Mouse (Mus musculus) hindbrain, postnatal 0 days (tissue): Measurements from ENCODE around the gene Mapk7. TPM values are rescaled to one million over a fixed set of nuclear protein-coding genes. Genes with fewer than 3 reads are reported as not detected.

Source experiments
- ATAC-seq: fragments of 200-750 bp; cut with Nextera tagmentation; 2 replicates; pipeline ENCODE4 v1.8.0; 2017; ENCODE audit warnings: mild to moderate bottlenecking, moderate TSS enrichment, moderate library complexity
- DNase-seq: peaks from one replicate; pipeline ENCODE4 v3.0.0-alpha.2; 2015; ENCODE audit warnings: low spot score
- H3K27ac ChIP-seq: fragments of 300-500 bp; sonication (generic); 2 replicates; pipeline ENCODE4 v1.5.1; 2014; ENCODE audit warnings: mild to moderate bottlenecking
- H3K27me3 ChIP-seq: fragments of 300-500 bp; sonication (generic); 2 replicates; pipeline ENCODE4 v1.6.1; 2014; ENCODE audit warnings: low read length, mixed read lengths; ENCODE audit not compliant: insufficient read depth
- H3K36me3 ChIP-seq: fragments of 300-500 bp; sonication (generic); 2 replicates; pipeline ENCODE4 v1.6.1; 2014; ENCODE audit warnings: low read length, mixed read lengths; ENCODE audit not compliant: insufficient read depth
- H3K4me1 ChIP-seq: fragments of 300-500 bp; sonication (generic); 2 replicates; pipeline ENCODE4 v1.6.1; 2014; ENCODE audit warnings: antibody characterized with exemption, low read length, mixed read lengths; ENCODE audit not compliant: insufficient read depth
- H3K4me2 ChIP-seq: fragments of 300-500 bp; sonication (generic); 2 replicates; pipeline ENCODE4 v1.6.1; 2014; ENCODE audit warnings: low read depth, mild to moderate bottlenecking, low read length, moderate library complexity, mixed read lengths
- H3K4me3 ChIP-seq: fragments of 300-500 bp; sonication (generic); 2 replicates; pipeline ENCODE4 v1.5.1; 2014; ENCODE audit warnings: low read length
- H3K9ac ChIP-seq: fragments of 300-500 bp; sonication (generic); replicated peaks from 2 replicates; pipeline ENCODE4 v1.6.1; 2014; ENCODE audit warnings: mild to moderate bottlenecking, low read length, moderate library complexity, mixed read lengths
- H3K9me3 ChIP-seq: fragments of 300-500 bp; sonication (generic); 2 replicates; pipeline ENCODE4 v1.6.1; 2016; ENCODE audit warnings: low read length, mixed read lengths
- CTCF ChIP-seq: IDR thresholded peaks from 2 replicates; pipeline ENCODE4 v1.5.1; 2016; ENCODE audit warnings: antibody characterized with exemption, control low read depth, low read depth
- WGBS: fragments of 180-500 bp; shearing (Covaris S2); extraction: QIAGEN DNeasy Blood & Tissue Kit; methylation state at CpG from one replicate; pipeline ENCODE4 v1.1.7; 2014; 5-methylcytosine and 5-hydroxymethylcytosine counted together
- polyA plus RNA-seq: library from polyadenylated mRNA; unstranded; fragments of >200 nt; fragmentation: Nextera tagmentation; extraction: Ambion mirVana; gene quantifications from 2 replicates; pipeline ENCODE4 v1.2.1, GENCODE M21; 2015
- total RNA-seq: library from RNA; depleted of rRNA; stranded (reverse); fragments of >200 nt; gene quantifications from 2 replicates; pipeline ENCODE4 v1.2.3, GENCODE M21; 2014

Mapk7 gene
- total and polyA plus RNA-seq, 2 experiments from 2014 or later = 43.1 to 58.8 TPM

DNA sequence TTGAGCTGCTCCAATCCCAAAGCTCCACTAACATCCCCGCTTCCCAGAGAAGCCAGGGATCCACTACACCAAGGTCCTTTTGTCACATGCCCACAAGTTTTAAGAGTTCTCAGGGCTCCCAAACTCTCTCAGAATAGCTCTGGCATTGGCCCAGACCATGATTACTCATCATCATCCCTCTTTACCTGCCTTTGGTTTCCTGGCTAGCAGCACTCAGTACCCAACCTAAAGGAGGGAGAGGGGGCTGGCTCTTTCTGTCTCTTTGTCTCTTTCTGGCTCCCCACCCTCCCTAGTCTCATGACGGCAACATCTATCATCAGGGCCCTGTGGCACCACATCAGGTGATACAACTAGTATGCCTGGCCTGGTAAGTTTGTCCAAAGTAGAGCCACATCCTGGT lies 38.6 kb upstream of the Mapk7 start:
- TF ChIP-seq CTCF = no peak
- H3K36me3 ChIP-seq = no peaks in the 10 kb centered on the region
- H3K9me3 ChIP-seq = no peaks in the 10 kb centered on the region
- DNase-seq (no peak), ATAC-seq (no peak)
- H3K4me3 ChIP-seq = no peak overlapping the region
- H3K27ac ChIP-seq = no peak overlapping the region
- H3K9ac ChIP-seq = no peak overlapping the region
- no peak overlapping the region for H3K4me2 ChIP-seq
- H3K4me1 ChIP-seq = no peaks in the 10 kb centered on the region; the same call in 1 of the 2 replicates
- 86% methylated on average over 2 of the region's 2 CpGs for WGBS
- no peaks in the 10 kb centered on the region for H3K27me3 ChIP-seq

GRCm38 (mm10) chr11:61529268-61529713 lies 35.1 kb upstream of the Mapk7 start:
- ATAC-seq (peak; percentile 90), DNase-seq (peak; percentile 51)
- TF ChIP-seq CTCF = no peak
- Histone ChIP-seq H3K9me3 (no peaks in the 10 kb centered on the region), H3K27ac (peak overlapping the region; percentile 69; the same call in 1 of the 2 replicates), H3K4me3 (no peak overlapping the region), H3K4me2 (no peak overlapping the region), H3K9ac (no peak overlapping the region), H3K4me1 (no peaks in the 10 kb centered on the region; the same call in 1 of the 2 replicates), H3K27me3 (no peaks in the 10 kb centered on the region), H3K36me3 (no peaks in the 10 kb centered on the region)
- WGBS = 14% methylated on average over 4 of the region's 4 CpGs

- 63% methylated on average over 1 of the region's 1 CpGs for WGBS
- DNase-seq = peak; percentile 33
Observed at GRCm38 (mm10) chr11:61526872-61527271, 32.7 kb upstream of the Mapk7 start.

DNA sequence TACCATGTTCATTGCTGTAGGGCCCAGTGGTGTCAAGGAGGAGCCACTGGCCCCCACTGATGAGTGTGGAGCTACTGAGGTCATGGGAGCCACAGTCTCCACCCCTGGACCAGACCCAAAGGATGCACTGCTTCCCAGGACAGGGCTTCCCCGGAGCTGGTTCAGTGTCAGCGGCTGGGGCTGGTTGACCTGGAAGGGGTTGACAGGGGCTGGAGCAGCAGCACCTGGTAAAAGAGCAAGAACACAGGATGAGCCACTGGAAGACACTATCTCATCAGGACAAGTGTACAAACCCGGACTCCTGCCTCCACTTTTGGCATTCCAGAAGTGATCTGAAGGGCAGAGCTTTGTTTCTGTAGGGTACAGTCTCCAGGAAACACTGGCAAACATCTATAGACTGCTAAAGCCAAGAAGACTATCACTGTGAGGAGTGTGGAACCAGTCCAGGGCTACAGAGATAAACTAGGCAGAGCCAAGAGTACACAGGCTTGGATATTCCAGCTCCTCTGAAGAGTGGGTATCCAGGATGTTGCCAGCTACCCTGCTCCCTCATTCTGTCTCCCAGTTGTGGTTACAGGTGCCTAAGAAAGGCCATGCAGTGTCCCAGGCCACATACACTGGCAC lies 25.4 kb upstream of the Mapk7 start:
- no peaks in the 10 kb centered on the region for H3K4me1 ChIP-seq
- H3K4me2 ChIP-seq = no peak overlapping the region
- no peak overlapping the region for H3K27ac ChIP-seq
- 80% methylated on average over 3 of the region's 3 CpGs for WGBS
- TF ChIP-seq CTCF = no peak
- H3K4me3 ChIP-seq = no peak overlapping the region
- no peaks in the 10 kb centered on the region for H3K27me3 ChIP-seq
- ATAC-seq = no peak
- no peak overlapping the region for H3K9ac ChIP-seq
- H3K9me3 ChIP-seq = no peaks in the 10 kb centered on the region
- no peak for DNase-seq
- H3K36me3 ChIP-seq = peaks cover 49% of the 10 kb centered on the region

More at GRCm38 (mm10) chr11:61526872-61527271, 32.7 kb upstream of the Mapk7 start:
- H3K9me3 ChIP-seq = no peaks in the 10 kb centered on the region
- H3K27ac ChIP-seq = no peak overlapping the region
- H3K27me3 ChIP-seq = no peaks in the 10 kb centered on the region
- H3K4me3 ChIP-seq = no peak overlapping the region
- H3K4me2 ChIP-seq = no peak overlapping the region
- TF ChIP-seq CTCF = no peak
- no peak for ATAC-seq
- no peaks in the 10 kb centered on the region; the same call in 1 of the 2 replicates for H3K4me1 ChIP-seq
- H3K9ac ChIP-seq = no peak overlapping the region
- peaks cover 11% of the 10 kb centered on the region; the same call in 1 of the 2 replicates for H3K36me3 ChIP-seq

DNA sequence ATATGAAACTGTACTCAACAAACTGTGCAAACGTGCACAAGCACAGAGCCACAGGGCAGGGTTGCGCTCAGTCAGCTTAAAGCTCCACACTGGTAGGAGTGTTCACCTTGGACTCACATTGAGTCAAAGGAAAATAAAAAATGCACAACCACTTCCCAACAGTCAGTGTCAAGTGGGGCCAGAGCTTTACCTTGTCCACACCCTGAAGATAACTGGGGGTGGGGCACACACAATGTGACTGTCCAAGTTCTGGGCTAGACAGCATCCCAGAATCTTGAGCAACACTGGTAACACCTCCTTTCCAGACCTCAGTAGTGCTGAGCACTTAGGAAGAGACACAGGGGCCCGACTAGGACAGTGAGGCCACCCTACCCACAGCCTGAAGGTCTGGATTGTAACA lies 24.7 kb upstream of the Mapk7 start:
- ATAC-seq (no peak), DNase-seq (no peak)
- Histone ChIP-seq H3K36me3 (peaks cover 49% of the 10 kb centered on the region), H3K4me2 (no peak overlapping the region), H3K9me3 (no peaks in the 10 kb centered on the region), H3K4me3 (no peak overlapping the region), H3K9ac (no peak overlapping the region), H3K27ac (no peak overlapping the region), H3K27me3 (no peaks in the 10 kb centered on the region), H3K4me1 (no peaks in the 10 kb centered on the region)
- no peak for TF ChIP-seq CTCF
- 91% methylated on average over 3 of the region's 3 CpGs for WGBS

DNA sequence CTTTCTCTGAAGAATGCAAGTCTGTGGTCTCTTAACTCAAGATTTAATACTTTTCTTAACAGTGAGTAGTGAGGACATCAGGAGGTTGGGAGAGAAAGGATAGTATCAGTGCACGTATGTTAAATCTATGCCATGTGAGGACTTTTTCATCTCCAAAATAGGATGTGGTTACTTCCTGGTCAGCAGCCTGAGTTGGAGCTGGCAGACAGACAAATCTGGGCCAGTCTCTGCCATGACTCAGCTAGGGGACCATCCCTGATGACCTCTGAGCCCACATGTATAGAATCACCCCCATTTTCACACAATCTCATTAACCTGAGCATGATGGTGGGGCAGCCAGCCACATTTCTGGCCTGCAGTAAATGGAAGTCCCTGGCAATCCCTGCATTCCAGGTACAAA lies 23.8 kb upstream of the Mapk7 start:
- Histone ChIP-seq H3K27me3 (no peaks in the 10 kb centered on the region), H3K4me1 (no peaks in the 10 kb centered on the region), H3K9me3 (no peaks in the 10 kb centered on the region), H3K4me2 (no peak overlapping the region), H3K4me3 (no peak overlapping the region), H3K9ac (no peak overlapping the region), H3K36me3 (peaks cover 52% of the 10 kb centered on the region), H3K27ac (no peak overlapping the region)
- ATAC-seq (no peak), DNase-seq (no peak)
- no peak for TF ChIP-seq CTCF
- WGBS = 89% methylated on average over 1 of the region's 1 CpGs

DNA sequence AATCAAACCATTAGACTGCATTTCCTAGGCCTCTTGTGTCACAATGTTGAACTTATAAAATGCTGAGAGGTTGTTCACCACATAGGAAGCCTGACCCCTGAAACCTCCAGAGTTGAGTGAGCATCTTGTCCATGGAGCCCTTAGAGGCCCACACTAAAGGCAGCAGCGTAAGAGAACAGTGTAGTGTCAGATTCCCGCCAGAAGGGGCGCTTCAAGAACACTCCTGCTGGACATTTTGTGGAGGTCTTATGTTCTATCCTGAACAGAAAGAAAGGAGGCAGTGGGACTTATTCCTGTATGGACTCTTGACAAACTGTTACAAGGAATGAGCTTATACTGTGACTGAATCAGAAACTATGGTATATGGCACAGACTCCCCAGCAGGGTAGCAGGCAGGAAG lies 20.7 kb upstream of the Mapk7 start:
- 33% methylated on average over 3 of the region's 3 CpGs for WGBS

More for the DNA sequence above, 20.7 kb upstream of the Mapk7 start:
- H3K4me1 ChIP-seq = no peaks in the 10 kb centered on the region
- no peak overlapping the region for H3K27ac ChIP-seq
- no peak overlapping the region for H3K4me3 ChIP-seq
- H3K4me2 ChIP-seq = no peak overlapping the region
- peaks cover 29% of the 10 kb centered on the region for H3K36me3 ChIP-seq
- no peaks in the 10 kb centered on the region for H3K9me3 ChIP-seq
- no peak overlapping the region for H3K9ac ChIP-seq
- TF ChIP-seq CTCF = peak; percentile 69
- H3K27me3 ChIP-seq = no peaks in the 10 kb centered on the region
- DNase-seq (peak; percentile 53), ATAC-seq (no peak)
